Mouse (Mus musculus) c-Kit-negative CD71-positive TER-119-positive erythroid progenitor cells, embryonic 14.5 days (primary cell): ENCODE data around the gene Lrp11.

Source experiments
- DNase-seq: peaks from one replicate; pipeline ENCODE4 v3.0.0-alpha.2; 2013; ENCODE audit warnings: low read depth, low spot score

Lrp11 gene

DNA sequence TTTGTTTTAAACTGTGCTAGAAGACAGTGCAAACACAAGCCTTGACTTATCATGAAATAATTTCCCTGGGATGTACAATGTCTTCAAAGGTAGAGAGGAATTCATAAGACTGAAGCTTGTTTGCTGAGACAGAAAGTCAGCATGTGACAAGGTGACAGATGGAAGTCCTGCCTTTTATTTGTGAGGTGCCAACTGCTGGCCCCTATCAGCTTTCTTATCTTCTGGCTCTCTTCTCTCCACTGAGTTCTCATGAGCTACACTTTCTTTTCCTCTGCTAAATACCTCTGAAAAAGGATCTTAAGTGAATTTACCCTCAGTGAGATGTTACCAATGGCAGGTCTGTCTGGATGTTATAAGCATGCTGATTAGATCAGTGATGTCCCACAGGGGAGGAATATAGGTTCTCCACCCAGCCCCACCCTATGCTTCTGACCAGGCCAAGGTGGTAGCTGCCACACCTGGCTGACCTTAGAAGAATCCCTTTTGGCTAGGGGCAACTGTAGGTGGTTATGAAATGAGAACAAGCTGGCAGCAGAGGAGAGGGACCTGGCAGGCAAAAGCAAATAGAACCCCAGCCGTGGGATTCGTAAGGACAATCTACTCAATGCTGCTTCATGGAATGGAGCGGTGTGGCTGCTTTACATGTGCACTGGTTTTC, 34.4 kb downstream of the Lrp11 start:
- DNase-seq, result no peak

DNA sequence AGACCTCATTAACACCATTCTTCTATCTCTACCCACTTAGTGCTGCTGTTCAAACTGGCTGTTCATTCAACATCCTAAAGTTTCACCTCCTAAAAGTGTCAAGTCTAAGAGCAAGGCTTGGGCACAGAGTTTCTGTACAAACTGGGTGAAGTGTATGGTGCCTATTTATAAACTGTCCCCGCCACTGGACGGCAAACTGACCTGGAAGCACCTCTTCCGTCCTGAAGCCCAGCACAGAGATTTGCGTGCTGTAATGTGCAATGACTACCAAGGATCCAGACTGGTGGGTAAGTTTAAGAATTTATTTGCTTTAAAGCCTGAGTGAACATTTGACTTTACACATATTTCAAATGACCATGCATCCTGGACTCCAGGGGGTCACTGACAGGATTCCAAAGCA, 39.5 kb downstream of the Lrp11 start:
- DNase-seq, result no peak

DNA sequence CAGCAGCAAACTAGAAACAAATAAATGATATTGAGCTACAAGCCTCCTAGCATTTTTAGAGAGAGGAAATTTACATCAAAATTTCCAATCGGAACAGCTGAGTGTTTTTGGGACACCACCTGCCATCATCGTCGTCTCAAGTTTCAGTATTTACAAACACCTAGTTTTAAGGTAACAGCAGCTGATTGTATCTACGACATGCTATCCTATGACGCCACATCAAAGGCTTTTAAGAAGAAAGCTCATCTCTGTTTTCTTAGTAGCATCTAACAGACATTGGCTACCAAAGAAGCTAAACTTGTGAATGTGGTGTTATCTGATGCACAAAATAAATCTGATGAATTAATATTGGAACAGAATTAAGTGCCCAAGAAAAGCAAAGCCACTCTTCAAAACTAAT, 40.7 kb downstream of the Lrp11 start:
- no peak for DNase-seq

DNA sequence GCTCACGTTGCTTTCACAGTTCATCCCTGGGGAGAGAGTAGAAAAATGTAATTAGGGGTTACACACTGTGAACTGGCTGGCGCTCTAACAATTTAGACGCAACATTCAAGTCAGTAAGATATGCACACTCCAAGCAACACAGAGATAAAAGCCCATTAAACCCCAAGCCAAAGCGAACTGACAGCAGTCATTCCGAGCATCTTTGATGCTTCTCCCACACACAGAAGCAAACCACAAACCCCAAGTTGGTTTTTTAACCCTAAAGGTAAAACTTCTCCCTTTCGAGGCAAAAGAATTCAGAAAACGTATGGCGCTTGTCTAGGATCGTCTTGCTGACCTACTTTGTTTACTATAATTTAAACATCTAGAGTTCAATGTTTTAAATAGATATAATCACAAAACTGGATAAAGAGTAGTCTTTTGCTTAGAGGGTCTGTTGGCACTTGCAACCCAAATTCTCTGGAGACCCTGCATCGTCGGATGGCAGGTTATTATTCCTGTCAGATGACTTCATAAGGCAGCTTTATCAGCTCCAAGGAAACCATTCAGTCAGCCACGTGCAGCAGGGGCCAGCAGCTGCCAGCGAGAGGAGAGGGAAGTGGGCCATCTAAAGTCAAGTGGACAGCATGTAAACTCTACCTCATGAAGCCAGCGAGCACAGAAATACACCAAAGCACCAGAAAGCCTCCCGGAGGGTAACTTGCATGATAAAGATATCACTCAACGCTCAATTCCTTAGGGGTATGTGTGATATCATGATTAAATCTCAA, 41.5 kb downstream of the Lrp11 start:
- DNase-seq, result no peak

DNA sequence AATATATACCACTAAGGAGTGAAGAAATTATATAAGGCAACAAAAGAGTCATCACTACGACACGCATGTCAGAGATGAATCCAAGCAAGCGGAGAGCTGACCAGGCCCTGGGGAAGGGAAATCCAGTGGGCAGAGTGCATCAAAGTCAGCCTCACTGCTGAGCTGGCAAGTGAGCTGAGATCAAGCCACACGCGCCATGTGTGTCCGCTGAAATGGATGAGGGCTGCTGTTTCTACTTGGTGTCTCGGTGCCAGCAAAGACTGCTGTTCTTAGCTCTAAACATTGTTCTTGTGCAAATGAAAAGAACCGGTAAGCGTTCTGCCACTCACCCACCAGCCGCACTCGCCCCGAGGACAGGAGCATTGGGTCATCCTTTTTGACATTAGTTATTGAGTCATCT, 50.8 kb downstream of the Lrp11 start:
- DNase-seq, result no peak

DNA sequence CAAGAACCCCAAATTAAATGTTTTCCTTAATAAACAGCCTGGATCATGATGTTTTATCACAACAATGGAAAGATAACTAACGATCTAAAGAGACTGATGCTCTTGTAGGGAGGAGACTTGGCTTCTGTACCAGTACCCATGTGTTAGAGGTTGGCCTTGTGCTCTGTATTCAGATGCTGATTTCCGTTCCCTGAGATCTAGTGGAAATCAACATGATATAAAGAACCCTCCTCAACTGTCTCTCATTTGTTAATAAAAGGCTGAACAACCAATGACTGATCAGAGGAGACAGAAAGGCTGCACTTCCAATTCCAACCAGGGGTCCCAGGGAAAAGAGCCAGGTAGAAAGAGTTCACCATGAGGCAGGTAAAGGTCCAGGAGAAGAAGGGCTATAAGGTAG, 56.3 kb downstream of the Lrp11 start:
- no peak for DNase-seq

DNA sequence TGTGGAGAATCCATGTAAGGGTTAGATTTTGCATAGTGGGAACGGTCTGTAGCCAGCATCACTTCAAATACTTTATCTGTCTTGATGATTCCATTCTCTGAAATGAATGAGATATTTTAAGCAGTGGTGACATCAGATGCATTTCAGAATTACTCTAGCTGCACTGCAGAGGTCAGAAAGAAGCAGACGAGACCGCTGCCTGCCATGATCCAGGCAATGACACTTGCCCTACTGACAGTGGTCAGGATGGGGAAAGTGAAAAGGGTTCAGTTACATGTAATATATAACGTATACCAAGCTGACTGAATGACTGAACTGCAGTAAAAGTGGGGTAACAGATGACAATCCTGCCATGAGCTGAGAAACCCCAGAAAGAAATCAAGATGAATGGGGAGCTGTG, 59.5 kb downstream of the Lrp11 start:
- DNase-seq, result no peak

DNA sequence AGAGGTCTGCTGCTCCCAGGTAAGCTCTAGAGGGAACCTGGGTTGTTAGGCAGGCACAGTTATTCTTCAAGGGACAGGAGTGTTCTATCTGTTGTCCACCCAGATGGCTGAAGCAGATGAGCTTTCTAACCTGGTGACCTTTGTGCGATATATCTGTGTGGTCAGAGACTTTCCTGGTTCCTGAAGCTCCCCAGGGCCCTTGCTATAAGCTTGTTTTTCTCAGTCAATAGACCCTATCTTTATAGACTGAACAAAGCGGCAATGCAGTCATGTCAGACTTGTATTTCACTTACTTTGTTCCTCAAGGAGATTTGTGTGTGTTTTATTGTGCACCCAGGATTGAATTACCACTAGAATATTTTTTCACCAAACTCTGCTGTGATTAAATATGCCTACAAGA, 61.5 kb downstream of the Lrp11 start:
- DNase-seq, result no peak

DNA sequence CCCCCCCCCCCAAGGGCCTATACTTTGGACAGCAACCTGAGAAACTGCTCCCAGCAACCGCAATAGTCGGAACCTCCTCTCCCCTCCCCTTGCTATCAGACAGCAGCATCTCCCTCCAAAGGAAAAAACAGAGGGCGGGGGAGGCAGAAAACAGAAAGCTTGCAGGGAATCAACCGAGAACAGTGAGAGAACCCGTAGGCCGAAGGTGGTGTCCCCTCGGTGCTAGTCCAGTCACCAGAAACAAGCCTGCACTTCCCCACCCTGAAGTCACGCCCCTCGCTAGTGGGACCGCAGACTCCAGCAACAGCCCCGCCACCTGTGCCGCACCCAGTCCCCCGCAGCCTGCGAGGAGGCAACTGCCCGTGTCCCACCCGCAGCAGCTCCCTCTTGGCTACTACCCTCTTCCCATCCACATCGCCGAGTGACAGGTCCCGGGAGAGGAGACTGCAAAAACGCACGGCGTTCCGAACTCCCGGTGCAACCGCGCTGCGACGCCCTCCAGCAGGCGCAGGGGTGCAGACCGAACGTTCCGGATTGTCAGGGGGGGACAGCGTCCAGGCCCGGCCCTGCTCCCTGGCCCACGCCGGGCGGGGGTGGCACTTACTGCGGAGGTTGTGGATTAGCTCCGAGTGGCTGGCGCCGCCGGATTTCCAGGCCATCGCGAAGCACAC, 73.0 kb downstream of the Lrp11 start:
- peak; percentile 55 for DNase-seq

DNA sequence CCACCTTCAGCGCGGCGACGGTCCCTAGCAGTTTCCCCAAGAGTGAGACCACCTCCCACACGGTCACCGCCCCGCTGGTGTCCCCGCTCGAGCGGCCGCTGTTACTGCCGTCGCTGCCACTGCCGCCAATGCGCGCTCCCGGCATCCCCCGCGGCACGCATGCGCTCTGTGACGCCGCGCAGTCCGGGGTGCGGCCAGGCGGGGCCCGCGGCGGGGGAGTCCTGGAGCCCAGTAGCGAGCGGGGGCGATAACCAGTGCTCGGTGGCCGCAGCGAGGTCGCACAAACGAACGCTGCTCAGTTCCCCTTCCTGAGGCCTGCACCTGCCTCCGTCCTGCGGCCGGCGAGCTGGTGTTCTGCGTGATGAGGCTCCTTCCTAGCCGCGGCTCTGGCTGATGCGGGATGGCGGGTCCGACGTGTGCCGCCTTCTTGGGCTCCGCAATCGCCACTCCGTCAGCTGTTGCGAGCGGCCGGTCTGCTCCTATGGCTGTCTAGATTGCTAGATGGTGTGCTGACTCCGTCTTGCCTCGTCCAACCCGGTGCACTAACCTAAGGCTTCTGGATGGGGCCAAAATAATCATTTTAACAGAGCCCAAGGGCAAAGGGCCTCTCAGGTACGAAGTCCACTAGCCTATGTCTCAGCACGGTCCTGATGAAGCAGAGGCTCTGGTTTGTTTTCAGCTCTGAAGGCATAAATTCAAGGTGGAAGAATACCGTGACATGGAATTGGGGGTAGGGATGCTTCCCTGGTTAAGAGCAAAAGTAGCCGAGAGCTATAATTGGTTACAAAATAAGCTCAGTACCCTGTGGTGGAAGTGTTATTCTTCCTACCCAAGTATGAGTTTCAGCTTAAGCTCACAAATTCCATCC, 73.8 kb downstream of the Lrp11 start:
- peak; percentile 84 for DNase-seq

DNA sequence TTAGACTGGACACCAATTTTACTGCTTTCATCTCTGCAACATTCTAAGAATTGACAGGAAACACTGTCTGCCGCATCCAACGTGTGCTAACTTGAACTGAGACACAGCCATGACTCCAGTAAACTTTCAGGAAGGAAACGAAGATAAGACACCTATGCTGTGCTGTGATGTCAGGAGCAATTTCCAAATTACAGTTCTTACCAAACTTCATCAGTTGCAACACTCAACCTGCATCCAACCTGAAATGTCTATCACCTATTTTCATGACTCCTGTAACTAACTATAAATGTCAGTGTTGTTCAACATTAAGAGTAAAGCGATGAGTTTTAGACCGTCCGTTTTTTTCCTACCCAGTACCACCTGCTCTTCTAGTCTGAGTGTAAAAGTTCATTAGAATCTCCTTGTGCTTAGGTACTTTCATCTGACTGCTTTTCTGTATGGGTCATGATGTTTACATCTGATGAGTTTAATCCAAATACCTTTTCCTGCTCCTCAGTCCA, 74.5 kb downstream of the Lrp11 start:
- DNase-seq, result no peak

DNA sequence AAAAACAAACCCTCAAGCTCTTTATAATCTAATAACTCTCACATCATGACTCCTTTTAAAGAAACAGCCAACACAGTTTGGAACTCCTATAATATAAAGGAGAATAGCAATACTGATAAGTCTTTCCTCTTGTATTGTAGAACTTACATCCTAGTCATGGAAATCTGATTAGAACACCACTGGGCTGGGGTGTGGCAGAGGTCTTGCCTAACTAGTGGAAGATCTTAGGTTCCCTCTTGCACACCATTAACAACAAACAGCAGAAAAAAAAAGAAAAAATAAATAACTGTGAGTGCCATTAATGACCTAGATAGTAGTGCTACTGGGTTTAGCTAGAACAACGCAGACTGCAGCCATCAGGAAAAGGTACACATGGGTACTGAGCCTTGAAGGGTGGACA, 75.3 kb downstream of the Lrp11 start:
- DNase-seq, result no peak

DNA sequence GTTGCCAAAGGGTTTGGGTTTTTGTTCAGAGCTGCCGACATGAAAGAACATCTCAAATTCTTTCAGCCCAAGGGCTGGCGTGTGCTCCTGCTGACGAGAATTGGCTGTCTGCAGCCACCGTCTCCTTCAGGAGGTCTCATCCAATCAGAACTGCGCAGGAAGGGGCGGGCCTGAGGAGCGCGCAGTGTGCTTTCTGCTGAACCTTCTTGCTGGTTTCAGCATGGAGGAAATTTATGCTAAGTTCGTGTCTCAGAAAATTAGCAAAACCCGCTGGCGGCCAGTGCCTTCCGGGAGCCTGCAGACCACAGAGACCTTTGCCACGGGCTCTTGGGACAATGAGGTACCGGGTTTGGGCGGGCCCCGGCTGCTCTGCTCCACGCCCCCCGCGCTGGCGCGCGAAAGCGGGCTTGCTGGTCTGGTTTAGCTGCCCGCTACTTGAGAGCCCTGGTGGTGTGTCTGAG, 77.8 kb downstream of the Lrp11 start, which contains the start of gene Nup43:
TSS of gene Nup43 (plus strand) at position 162 of the 461 bp plus-strand sequence.
- DNase-seq, result peak; percentile 85

DNA sequence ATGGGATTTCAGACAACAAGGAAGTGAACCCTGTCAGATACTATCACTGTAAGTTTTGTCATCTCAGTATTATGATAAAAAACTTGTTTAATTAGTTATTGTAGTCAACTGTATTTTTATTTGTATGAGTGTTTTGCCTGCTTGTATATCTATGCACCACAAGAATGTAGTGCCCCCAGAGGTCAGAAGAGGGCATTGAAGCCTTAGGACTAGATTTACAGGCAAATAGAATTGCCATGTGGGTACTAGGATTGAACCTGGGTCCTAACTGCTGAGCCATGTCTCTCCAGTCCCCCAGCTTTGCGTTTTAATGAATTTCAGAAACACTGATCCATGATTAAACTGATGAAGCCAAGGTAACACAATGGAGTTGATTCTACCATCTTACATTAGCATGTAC, 84.1 kb downstream of the Lrp11 start:
- DNase-seq, result no peak
